Mouse (Mus musculus): ENCODE measurements around the gene Cst6.
"Not testable (repeated sequence)": the region's sequence is repeated elsewhere in the genome, so short reads cannot be mapped to it uniquely, and the experiment has no call there.

The Cst6 gene

DNA sequence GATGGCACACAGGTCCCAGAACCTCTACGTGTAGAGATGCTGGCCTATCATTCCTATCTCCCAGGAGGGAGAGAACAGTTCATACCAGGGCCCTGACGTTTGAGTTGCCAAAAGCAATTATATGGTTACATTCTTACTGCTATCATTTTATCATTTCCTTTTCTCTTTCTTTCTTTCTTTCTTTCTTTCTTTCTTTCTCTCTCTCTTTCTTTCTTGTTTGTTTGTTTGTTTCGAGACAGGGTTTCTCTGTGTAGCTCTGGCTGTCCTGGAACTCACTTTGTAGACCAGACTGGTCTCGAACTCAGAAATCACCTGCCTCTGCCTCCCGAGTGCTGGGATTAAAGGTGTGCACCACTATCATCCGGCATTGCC is at the start of gene Cst6:
Gene Cst6 (minus strand): TSS at position 73 of the 372 bp plus-strand sequence.
- in situ Hi-C loops (cut with MboI; ENCODE audit: low sequenced_read_pairs): not testable (repeated sequence)

DNA sequence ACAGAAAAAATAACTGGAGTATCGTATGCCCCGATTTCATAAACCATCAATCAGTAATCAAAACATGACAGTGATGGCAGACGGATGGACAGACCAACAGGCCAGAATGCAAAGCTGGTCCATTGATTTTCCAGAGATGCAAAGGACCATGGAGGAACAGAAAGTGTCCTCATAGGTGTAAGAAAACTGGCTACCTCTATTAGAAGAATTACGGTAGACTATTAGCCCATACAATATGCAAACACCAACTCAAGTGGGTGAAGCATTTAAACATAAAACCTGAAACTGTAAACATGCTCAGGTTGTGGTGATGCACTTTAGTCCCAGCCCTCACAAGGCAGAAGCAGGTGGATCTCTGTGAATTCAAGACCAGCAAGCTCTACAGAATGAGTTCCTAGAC is 46.0 kb upstream of the Cst6 start:
- in situ Hi-C loops (cut with MboI; ENCODE audit: low sequenced_read_pairs): no loop called here

DNA sequence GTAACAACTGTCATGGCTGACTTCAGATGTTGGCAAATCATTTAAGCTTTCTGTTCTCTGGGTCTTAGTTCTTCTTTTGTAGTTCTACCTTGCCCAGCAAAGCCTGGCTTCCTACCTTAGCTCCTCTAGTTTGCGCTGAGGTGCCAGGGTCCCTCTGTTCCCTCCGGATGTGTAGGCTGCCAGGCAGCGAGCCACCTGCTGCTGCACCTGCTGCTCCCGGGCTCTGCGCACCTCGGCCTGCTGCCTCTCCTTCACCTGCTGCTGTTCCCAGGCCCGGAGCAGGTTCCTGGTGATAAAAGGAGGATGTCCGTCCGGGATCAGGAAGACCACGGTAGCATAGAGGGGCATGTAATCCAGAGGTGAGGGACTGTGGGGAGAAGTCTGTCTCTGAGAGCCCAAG is 44.8 kb upstream of the Cst6 start:
- in situ Hi-C loops (cut with MboI; ENCODE audit: low sequenced_read_pairs): no loop called here

DNA sequence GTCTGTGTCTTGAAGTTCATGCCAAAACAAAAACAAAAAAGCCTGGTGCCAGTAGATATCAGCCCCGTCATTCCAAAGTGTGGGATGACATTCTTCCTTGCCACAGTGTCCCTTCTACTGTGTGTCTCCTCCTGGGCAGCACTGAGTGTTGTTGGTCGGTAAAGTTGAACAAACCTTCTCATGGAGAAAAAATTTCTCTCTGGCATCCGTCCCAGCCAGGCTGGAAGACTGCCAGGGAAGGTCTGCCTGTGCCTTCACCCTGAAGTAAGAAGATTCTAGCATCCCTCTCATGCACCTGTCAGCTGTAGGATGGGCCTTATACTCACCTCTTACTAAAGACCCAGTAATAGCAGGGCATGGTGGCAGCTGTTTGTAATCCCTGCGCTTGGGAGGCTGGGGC is 43.5 kb upstream of the Cst6 start:
- in situ Hi-C loops (cut with MboI; ENCODE audit: low sequenced_read_pairs): no loop called here

DNA sequence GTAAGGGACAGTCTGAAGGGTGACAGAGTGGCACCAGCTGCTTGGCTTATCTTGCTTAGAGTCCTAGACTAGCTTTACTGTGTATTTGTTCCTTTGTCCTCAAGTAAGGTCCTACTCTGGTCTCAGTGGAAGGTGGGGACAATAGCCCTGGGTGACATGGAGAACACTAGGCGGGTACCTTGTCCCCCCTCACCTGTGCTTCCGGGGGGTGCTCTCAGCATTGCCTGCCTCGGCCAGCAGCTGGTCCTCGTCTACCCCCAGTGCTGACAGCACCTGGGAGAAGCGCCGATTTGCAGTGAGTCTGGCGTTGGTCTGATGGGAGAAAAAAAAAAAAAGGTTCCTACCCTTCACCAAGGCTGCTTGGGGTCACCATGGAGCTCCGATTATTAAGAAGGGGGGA is 41.0 kb upstream of the Cst6 start:
- in situ Hi-C loops (cut with MboI; ENCODE audit: low sequenced_read_pairs): no loop called here

DNA sequence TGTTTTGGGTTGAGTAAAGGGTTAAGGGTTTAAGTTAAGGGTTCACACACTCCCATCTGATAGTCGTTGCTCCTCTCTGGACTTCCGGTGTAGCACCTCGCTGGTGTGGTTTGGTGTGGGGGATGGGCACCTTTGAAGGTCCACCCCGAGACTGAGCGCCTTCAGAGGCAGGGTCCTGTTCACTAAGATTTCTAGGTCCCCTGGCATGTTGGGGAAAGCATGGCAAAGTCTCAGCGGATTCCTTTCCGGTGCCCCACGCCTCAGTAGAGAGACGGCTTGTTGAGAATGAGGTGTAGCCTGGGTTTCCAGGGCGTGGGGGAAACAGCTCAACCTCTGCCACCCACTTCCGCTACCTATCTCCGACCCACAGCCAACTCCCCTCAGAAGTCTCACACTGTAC is 40.3 kb upstream of the Cst6 start:
- in situ Hi-C loops (cut with MboI; ENCODE audit: low sequenced_read_pairs): no loop called here

DNA sequence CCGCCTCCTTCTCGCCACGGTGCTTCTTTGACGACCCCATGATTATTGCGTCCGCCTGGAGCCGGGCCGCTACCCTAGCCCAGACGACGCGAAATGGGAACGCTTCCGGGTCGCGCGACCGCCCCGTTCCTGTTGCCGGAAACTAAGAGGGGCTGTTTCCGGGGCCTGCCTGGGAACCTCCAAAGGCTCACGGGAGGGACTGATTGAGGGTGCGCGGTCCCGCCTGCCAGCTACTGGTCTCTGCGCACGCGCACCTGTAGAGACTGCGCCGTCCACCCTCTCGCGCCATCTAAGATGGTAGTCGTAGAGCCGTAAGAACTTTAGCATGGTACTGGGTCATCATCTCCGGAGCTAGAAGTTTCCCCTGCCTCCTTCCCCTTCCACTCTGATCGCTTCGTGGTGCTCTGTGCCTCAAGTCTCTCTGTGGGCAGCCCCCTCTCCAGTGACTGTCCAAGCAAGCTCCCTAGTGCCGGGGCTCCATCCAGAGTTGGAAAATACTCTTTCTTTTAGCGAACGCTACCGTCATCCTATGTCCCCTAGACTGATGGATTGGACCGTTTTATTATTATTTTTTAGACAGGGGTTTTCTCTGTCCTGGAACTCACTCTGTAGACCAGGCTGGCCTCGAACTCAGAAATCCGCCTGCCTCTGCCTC is 39.3 kb upstream of the Cst6 start, which contains the start of gene Sart1:
Gene Sart1 (minus strand): TSS at position 116 of the 655 bp plus-strand sequence.
- in situ Hi-C loops (cut with MboI; ENCODE audit: low sequenced_read_pairs): no loop called here

DNA sequence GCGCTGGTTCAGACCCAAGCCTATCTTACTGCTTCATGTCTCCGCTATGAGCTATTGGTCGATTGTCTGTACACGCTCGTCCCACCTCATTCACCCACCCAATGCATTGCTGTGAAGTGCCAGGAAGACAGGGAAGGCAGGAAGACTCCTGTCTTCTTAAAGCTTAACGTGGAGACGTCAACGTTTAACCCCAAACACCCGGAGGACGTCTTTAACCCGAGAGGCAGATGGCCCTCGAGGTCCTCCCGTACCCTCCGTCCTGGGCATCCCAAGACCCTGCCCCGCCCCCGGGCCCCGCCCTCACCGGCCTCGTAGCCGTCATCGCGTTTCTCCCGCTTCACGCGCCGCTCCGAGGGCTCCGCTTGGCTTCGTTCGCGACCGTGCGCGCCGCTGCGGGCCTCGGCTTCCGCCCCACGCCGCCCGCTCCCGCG is 38.7 kb upstream of the Cst6 start:
- in situ Hi-C loops (cut with MboI; ENCODE audit: low sequenced_read_pairs): no loop called here

DNA sequence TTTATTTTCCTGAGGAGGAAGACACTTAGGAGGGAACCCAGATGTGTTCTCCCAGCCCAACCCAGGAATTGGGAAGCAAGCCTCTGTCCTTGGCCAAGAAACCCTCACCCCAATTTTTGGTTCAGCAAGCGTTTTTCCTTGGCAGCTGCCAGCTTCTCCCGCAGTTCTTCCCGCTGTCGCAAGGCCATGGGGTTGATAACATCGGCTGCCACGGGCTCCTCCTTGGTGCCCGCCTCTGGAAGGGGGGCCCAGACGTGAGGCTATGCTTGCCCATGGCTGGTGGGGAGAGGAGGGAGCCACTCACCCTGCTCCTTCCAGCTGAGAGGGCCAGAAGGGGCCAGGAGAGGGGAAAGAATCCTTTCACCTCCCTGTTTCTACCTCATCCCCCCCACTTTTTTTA is 35.3 kb upstream of the Cst6 start:
- in situ Hi-C loops (cut with MboI; ENCODE audit: low sequenced_read_pairs): no loop called here

DNA sequence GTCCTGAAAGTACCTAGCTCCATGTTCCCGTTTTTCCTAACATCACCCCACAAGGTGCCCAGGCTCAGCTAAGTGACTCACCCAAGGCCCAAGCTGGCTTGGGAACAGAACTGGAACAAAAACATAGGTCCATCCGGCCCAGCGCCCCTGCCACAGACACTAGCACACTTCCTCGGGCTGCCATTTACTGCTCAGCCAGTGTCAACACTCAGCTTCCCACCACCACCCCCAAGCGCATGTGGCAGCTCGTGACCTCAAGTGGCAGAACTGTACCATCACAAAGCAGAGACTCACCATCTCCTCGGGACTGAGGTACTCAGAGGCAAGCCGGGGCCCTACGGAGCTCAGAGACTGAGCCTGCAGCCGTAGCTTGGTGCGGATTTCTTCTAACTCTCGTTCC is 34.0 kb upstream of the Cst6 start:
- in situ Hi-C loops (cut with MboI; ENCODE audit: low sequenced_read_pairs): no loop called here

DNA sequence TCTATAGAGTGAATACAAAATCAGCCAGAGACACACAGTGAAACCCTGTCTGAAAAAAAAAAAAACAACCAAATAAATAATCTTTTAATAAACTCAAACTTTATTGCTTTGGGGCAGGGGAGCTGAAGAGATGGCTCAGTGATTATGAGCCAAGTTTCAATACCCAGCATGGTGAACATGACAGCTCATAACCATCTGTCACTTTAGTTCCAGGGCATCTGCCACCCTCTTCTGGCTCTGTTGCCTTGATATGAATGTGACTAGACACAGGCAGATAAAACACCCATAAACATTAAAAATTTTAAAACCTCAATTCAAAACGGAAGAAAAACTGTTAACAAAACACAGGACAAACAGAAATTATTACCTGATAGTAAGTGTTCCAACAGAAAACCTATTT is 28.1 kb upstream of the Cst6 start:
- in situ Hi-C loops (cut with MboI; ENCODE audit: low sequenced_read_pairs): no loop called here

DNA sequence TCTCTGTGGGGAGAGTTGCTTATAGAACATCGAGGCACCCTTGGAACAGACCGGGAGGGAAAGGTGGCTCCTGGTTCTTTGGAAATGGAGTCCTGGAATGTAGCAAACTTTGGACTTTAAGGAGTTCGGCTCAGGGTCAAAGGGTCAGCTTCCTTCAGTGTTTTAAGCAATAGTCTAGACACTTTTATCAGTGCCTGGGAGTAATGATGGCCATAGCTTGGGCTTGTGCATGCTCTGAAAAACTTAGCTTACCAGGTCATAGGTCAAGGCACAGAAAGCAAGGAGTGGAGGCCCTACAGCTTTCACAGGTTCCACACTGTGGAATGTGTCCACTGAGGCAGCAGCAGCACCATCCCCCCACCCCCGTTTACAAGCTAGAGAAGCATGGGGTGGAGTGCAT is 25.4 kb upstream of the Cst6 start:
- in situ Hi-C loops (cut with MboI; ENCODE audit: low sequenced_read_pairs): no loop called here

DNA sequence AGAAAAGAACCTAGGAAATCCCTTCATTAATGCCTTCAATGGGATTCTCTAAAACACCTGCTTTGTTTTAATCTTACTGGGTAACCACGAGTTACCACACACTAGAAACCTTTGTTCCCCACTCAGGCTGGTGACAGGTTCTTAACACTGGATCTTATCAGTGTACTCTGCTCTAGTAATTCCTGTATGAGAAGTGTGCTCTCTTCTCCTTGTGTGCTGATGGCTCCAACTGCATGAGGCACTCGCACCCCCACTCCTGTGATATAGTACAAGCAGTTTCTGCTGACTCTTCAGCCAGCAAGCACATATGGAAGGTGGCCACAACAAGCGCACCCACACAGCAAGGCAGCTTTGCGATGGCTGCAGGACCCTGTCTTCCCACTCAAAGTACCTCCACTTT is 24.8 kb upstream of the Cst6 start:
- in situ Hi-C loops (cut with MboI; ENCODE audit: low sequenced_read_pairs): no loop called here

DNA sequence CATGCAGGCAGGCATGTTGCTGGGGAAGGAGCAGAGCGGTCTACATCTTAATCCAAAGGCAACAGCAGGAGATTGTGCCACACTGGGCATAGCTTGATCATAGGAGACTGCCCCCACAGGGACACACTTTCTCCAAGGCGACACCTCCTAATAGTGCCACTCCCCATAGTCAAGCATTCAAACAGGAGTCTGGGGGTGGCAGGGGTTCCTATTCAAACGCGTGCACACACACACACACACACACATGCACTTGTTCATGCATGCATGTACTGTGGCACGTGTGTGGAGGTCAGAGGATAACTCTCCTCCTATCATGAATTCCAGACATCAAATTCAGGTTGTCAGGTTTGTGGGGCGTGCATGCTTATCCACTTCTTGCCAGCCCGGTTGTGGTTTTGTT is 23.4 kb upstream of the Cst6 start:
- in situ Hi-C loops (cut with MboI; ENCODE audit: low sequenced_read_pairs): no loop called here

DNA sequence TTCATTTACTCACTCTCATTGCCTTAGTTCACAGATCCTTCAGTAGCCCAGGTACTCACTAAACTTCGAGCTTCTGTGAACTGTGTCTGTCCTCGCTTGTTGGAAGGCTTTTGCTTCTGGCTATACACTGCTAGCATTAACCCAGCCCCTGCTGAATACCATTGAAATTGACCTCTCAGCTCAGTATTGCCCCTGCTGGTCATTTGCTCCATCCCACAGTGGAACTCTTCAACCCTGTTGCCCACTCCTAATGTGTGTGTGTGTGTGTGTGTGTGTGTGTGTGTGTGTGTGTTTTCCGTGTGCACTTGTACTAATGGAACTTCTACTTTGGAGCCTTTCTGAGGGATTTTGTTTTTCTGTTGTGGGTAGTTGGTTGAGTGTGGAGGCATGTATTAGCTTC is 21.6 kb upstream of the Cst6 start:
- in situ Hi-C loops (cut with MboI; ENCODE audit: low sequenced_read_pairs): no loop called here

DNA sequence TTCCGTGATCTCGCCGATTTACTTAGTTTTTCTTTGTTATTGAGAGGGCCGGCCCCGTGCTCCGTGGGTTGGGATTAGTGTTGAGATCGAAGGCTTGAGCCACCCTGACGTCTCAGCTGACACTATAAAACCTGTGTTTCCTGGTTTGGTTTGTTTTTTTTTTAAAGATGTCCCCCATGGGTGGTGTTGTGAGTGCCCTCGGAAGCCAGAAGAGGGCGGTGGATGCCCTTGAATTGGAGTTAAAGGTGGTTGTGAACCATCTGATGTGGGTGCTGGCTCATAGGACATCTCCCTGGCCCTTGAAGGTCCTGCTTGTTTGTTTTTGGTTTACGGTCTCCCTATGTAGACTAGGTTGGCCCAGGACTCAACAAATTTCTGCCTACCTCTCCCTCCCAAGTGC is 18.1 kb upstream of the Cst6 start:
- in situ Hi-C loops (cut with MboI; ENCODE audit: low sequenced_read_pairs): no loop called here

DNA sequence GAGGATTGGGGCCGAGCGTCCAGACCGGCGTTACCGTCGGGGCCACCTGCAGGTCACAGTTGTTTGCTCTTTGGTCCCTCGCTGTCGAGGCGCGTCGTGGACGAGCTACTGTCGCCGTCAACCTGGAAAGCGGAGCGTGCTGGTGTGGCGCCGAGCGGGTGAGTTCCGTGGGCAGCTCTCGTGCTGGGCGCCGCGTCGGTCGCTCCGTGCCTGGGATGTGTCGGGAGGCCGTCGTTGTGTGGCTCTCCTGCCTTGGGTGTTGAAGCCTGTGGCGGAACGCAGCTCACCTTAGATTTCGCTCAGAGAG is 17.6 kb upstream of the Cst6 start, which contains the start of gene Banf1:
Gene Banf1 (minus strand): TSS at position 116 of the 307 bp plus-strand sequence.
- in situ Hi-C loops (cut with MboI; ENCODE audit: low sequenced_read_pairs): no loop called here

DNA sequence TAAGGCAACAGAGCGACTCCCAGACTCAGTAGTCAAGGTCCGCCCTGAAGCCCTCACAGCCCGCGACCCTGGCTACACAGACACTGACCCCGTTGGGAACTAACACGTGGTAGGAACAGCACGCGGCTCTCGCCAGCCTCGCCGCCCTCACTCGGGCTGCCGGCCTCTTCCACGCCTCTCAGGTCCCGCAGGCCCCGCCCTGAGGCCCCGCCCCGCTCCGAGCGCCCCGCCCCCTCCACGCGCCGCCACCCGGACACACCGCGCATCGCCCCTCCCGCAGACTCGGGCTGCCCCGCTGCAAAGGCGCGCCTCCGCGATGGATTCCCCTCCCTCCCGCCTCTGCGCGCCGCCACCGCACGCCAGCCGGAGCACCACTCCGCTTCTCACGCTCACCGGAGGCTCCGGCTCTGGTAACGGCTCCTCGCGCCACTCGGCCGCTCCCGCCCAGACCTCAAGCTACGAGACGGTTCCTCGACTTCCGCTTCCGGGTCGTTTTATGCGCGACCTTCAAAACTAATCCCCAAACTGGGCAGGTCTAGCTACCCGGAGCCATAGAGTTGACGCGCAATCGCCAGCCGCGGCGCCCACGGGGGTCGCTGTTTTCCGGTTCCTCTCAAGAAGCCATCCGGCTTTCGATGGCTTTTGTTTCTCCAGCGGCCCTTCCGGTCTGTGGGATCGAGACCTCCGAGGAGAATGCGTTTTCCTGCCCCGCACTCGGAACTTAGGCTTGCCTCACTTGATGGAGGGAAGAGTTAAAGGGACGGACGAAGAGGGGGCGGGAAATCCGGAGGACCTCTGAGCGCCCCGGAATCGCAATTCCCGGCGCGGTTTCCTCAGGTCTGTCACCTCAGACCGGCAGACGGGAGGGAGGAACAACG is 17.0 kb upstream of the Cst6 start, which contains the start of gene Eif1ad:
Gene Eif1ad (plus strand): TSS at position 567 of the 878 bp plus-strand sequence.
- in situ Hi-C loops (cut with MboI; ENCODE audit: low sequenced_read_pairs): no loop called here

DNA sequence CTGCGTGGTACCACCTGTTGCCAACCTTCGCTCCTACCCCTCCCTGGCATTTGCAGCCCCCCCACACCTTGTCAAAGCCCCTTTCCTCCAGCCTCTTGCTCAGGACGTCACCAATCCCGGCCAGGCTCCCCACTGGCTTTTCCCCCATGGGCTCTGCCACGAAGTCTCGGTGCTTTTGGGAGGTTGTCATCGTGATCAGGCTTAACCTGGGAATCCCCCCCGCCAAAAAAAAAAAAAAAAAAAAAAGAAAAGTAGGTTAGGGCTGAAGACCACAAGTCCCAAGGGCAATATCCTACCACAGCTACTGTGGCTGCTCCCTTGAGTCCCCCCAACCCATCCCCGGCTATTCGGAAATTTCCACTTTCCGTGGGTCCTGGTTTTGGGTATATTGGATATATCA is 16.4 kb upstream of the Cst6 start:
- in situ Hi-C loops (cut with MboI; ENCODE audit: low sequenced_read_pairs): no loop called here

DNA sequence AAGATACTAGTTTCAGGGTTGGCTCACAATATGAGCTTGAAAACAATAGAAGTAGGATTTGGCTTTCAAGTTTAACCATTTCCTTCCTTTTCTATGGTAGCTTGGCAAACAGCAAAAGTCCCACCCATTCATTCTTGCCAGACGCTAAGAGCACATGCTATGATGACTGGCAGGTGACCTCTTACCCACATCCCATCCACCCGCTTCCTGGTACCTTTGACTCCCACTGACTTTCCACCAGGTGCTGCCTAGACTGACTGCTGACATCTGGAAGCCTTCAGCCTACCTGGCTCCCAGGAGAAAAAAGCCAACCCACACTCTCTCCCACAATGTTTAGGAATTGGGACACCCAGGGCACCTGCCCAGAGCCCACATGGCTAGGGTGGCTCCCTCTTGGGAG is 14.8 kb upstream of the Cst6 start:
- in situ Hi-C loops (cut with MboI; ENCODE audit: low sequenced_read_pairs): no loop called here

DNA sequence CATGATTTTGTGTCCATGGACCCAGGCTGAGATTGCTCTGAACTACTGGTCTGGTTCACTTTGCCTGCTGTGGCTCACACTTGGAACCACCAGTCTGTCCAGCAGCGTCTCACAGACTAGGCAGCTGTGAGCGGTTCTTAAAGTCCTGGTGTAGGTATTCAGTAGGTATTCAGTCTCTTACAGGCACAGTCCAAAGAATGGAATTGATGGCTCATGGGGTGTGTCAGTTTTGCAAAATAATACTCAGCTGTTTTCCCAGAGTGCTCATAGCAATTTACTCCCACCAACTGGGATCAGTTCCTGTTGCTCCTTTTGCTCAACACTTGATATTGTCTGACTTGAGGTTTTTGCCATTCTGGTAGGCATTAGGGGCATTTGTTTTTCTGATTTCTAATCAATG is 12.8 kb upstream of the Cst6 start:
- in situ Hi-C loops (cut with MboI; ENCODE audit: low sequenced_read_pairs): no loop called here

DNA sequence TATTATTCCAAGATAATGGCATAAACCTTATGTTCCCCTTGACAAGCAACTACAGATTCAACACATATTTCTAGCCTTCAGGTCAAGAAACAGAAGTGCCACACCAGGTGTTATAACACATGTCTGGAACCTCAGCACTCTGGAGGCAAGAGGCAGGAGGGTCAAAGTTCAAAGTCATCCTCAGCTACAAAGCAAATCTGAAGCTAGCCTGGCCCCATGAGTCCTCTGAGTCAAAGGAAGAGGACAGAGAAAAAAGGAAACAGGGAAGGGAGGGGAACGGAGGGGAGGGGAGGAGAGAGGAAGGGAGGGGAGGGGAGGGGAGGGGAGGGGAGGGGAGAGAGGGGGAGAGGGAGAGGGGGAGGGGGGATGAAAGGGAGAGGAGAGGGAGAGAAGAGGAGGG is 6.7 kb upstream of the Cst6 start:
- in situ Hi-C loops (cut with MboI; ENCODE audit: low sequenced_read_pairs): no loop called here
